7 mouse cellular contexts compared by ENCODE assay signal in genomic region chr2:37802610-37803212, GRCm38 (mm10). TPM values are rescaled to one million over a fixed set of nuclear protein-coding genes. Genes with fewer than 3 reads are reported as not detected.
A peak's percentile ranks its signal among the peaks of the same experiment; 100 is the strongest.
DNase-seq lines count a peak whose midpoint lies in the region; ATAC-seq lines count a peak whose summit lies in the region.

No protein-coding gene starts in this region.

- ATAC-seq in frontal cortex, adult (ENCODE audit: low TSS enrichment) = peak; percentile 90
- ATAC-seq in inflammation-experienced regulatory T-cells, adult 6 months = peak; percentile 56
- peak; percentile 81 for ATAC-seq in megakaryocyte-erythroid progenitor cell, adult 5-6 weeks (replicated peaks; ENCODE audit: low FRiP score, low TSS enrichment, poor library complexity, severe bottlenecking)

- peak; percentile 68 for DNase-seq in R1 (ENCODE audit: low read depth, low spot score)
- DNase-seq in cerebellum, adult 8-10 months = peak; percentile 66
- DNase-seq in left cerebral cortex, adult 8-10 months (ENCODE audit: low spot score in 2 of 2) = peak; percentile 50 to 58
- peak; percentile 59 for DNase-seq in right cerebral cortex, postnatal 14 days

RNA-seq across cellular contexts. Expression of gene Crb2, which starts 26.7 kb away (rescaled TPM):
- polyA plus RNA-seq in inflammation-experienced regulatory T-cells, adult 6 months (2017; shearing (Covaris generic)) = not detected
- 1 to 10 TPM; 3.1 to 5.0 (median 4.3) TPM for total RNA-seq in left cerebral cortex, adult 8-10 months (2022)
- total RNA-seq in megakaryocyte-erythroid progenitor cell, adult 5-6 weeks (2014; fragmentation: Nextera tagmentation) = not detected in 2 replicates
- total RNA-seq in megakaryocyte-erythroid progenitor cell, adult 5-6 weeks (2017) = not detected in 2 replicates

Comparison
In these comparisons a context has a peak if more than half of its experiments do, and no peak if none do; other contexts are left out.
1. Peak in every context shown above with its lines: DNase-seq and ATAC-seq.
2. RNA of gene Crb2, which starts 26.7 kb away (total RNA-seq): 3.1 to 5.0 TPM in left cerebral cortex, adult 8-10 months; not detected in megakaryocyte-erythroid progenitor cell, adult 5-6 weeks; every median in the first group is over 4 times any median in the second.